ENCODE assay signal across 22 mouse cellular contexts in the genomic region with DNA sequence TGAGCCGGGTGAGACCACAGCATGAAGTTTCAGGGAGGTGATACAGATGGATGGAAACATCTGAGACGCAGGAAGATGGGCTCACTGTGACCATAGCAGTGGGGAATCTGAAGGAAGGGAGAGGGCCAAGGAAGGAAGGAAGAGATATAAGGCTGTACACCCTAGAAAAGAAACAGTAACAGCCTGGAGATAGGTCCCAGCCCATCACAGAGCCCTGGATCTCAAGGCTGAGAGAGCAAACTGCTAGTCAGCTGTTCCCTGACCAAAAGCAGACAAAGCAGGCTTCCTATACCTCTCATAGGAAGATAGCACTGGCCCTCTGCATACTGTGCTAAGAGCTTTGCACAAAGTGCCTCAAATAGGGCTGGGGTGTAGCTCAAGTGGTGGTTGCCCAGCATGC. TPM values are rescaled to one million over a fixed set of nuclear protein-coding genes. Genes with fewer than 3 reads are reported as not detected.
DNase-seq lines count a peak whose midpoint lies in the region; ATAC-seq and TF ChIP-seq lines count a peak whose summit lies in the region.
"Had no signal": no experiment of that assay in that cellular context is flagged by ENCODE, and none has a peak within 500 bp of the region (broad histone marks: within the 10 kb centered on the region; RNA-seq: fewer than 3 reads in every experiment).

No protein-coding gene starts in this region.

- H3K4me1 ChIP-seq in forebrain, postnatal 0 days (ENCODE audit: insufficient read depth), result peaks cover 9% of the 10 kb centered on the region
- peaks cover 17% of the 10 kb centered on the region for H3K4me1 ChIP-seq in forebrain, embryonic 13.5 days
- peaks cover 20 to 31% of the 10 kb centered on the region in 2 experiments for H3K4me1 ChIP-seq in heart, embryonic 14.5 days (ENCODE audit: control insufficient read depth in 2 of 2, insufficient read depth in 2 of 2, low read length in 2 of 2)
- peaks cover 38% of the 10 kb centered on the region for H3K4me1 ChIP-seq in midbrain, embryonic 10.5 days
- peaks cover 5% of the 10 kb centered on the region; the same call in 1 of the 2 replicates for H3K4me1 ChIP-seq in midbrain, postnatal 0 days (ENCODE audit: insufficient read depth, low read length)
- H3K4me1 ChIP-seq in MEL (ENCODE audit: control insufficient read depth in 1 of 2, insufficient read depth in 2 of 2, low read length in 2 of 2), result peaks cover 24 to 63% of the 10 kb centered on the region in 2 experiments

- TF ChIP-seq CTCF in forebrain, postnatal 0 days (IDR thresholded peaks at IDR 0.05; ENCODE audit: low read depth), result no peak
- TF ChIP-seq CTCF in midbrain, postnatal 0 days (IDR thresholded peaks at IDR 0.05), result no peak
- TF ChIP-seq CTCF in MEL (IDR thresholded peaks at IDR 0.05 in 2 of 3, conservative IDR thresholded peaks at IDR 0.05 in 1 of 3; ENCODE audit: control insufficient read depth in 1 of 3, insufficient read depth in 1 of 3, low read depth in 2 of 3, low read length in 3 of 3, poor library complexity in 1 of 3, severe bottlenecking in 1 of 3), result no peak

- ATAC-seq in forebrain, postnatal 0 days, result no peak
- no peak for ATAC-seq in forebrain, embryonic 13.5 days
- no peak for ATAC-seq in heart, embryonic 14.5 days (ENCODE audit: insufficient number of reproducible peaks, insufficient read depth, low FRiP score, low read depth)
- ATAC-seq in midbrain, postnatal 0 days (ENCODE audit: low FRiP score), result no peak
- ATAC-seq: activated CD4-positive, CD25-positive, alpha-beta regulatory T cell, adult 4 months; CD4-positive, CD25-positive, alpha-beta regulatory T cell, adult 4 months; Patski had no signal

- no peaks in the 10 kb centered on the region; the same call in 1 of the 2 replicates for H3K79me2 ChIP-seq in MEL (ENCODE audit: control insufficient read depth, insufficient read depth, low read length, poor library complexity)

- no peak for TF ChIP-seq RAD21 in MEL (IDR thresholded peaks at IDR 0.05; ENCODE audit: low read depth, low read length)

- no peak overlapping the region for H3K4me2 ChIP-seq in forebrain, postnatal 0 days (ENCODE audit: low read depth)
- H3K4me2 ChIP-seq in forebrain, embryonic 13.5 days, result no peak overlapping the region
- H3K4me2 ChIP-seq in heart, embryonic 14.5 days (ENCODE audit: low read length), result no peak overlapping the region
- H3K4me2 ChIP-seq in midbrain, postnatal 0 days (ENCODE audit: low read depth, low read length, poor library complexity, severe bottlenecking), result no peak overlapping the region

- H3K27ac ChIP-seq in forebrain, postnatal 0 days (ENCODE audit: low read depth, low read length), result no peak overlapping the region
- H3K27ac ChIP-seq in forebrain, embryonic 13.5 days, result no peak overlapping the region
- no peak overlapping the region for H3K27ac ChIP-seq in heart, embryonic 14.5 days (replicated peaks in 1 of 2; ENCODE audit: control insufficient read depth in 1 of 2, insufficient read depth in 1 of 2, low read depth in 2 of 2, low read length in 2 of 2)
- H3K27ac ChIP-seq in midbrain, embryonic 10.5 days (replicated peaks), result 0 out of 2 replicates have a peak overlapping the region, but pooled peaks have one; percentile 14
- H3K27ac ChIP-seq in midbrain, postnatal 0 days (ENCODE audit: low read depth, low read length), result no peak overlapping the region
- peak overlapping the region; percentile 77 for H3K27ac ChIP-seq in MEL (ENCODE audit: control insufficient read depth, low read depth, low read length)

- peak; percentile 78 to 82; a peak in 3 of 4 replicates for TF ChIP-seq EP300 in MEL (IDR thresholded peaks at IDR 0.05; ENCODE audit: low read depth in 1 of 2, low read length in 2 of 2)

- H3K27me3 ChIP-seq in forebrain, postnatal 0 days (ENCODE audit: insufficient read depth, low read length), result no peaks in the 10 kb centered on the region
- H3K27me3 ChIP-seq in forebrain, embryonic 13.5 days, result 0 out of 2 replicates have a peak, but pooled peaks cover 8% of the 10 kb centered on the region
- no peaks in the 10 kb centered on the region for H3K27me3 ChIP-seq in heart, embryonic 14.5 days (ENCODE audit: control insufficient read depth, insufficient read depth, low read length)
- no peaks in the 10 kb centered on the region for H3K27me3 ChIP-seq in midbrain, embryonic 10.5 days (ENCODE audit: low read depth, poor library complexity, severe bottlenecking)
- no peaks in the 10 kb centered on the region for H3K27me3 ChIP-seq in midbrain, postnatal 0 days (ENCODE audit: insufficient read depth, low read length)
- H3K27me3 ChIP-seq in MEL (ENCODE audit: control insufficient read depth in 1 of 2, insufficient read depth in 2 of 2, low read length in 2 of 2), result no peaks in the 10 kb centered on the region
- H3K27me3 ChIP-seq: Patski had no signal

- no peak overlapping the region for H3K4me3 ChIP-seq in forebrain, postnatal 0 days (ENCODE audit: low read depth, low read length)
- H3K4me3 ChIP-seq in forebrain, embryonic 13.5 days, result no peak overlapping the region
- H3K4me3 ChIP-seq in heart, embryonic 14.5 days (ENCODE audit: control insufficient read depth in 1 of 2, insufficient read depth in 1 of 2, low read depth in 1 of 2, low read length in 2 of 2), result no peak overlapping the region
- no peak overlapping the region for H3K4me3 ChIP-seq in midbrain, embryonic 10.5 days
- no peak overlapping the region for H3K4me3 ChIP-seq in midbrain, postnatal 0 days (ENCODE audit: low read depth, low read length)
- H3K4me3 ChIP-seq in MEL (ENCODE audit: control insufficient read depth in 1 of 2, insufficient read depth in 1 of 2, low read depth in 2 of 2, low read length in 2 of 2), result no peak overlapping the region

- WGBS in forebrain, postnatal 0 days, result 74% methylated on average over 2 of the region's 2 CpGs
- 69% methylated on average over 2 of the region's 2 CpGs for WGBS in forebrain, embryonic 13.5 days
- 78% methylated on average over 2 of the region's 2 CpGs for WGBS in heart, embryonic 14.5 days
- WGBS in midbrain, embryonic 10.5 days, result 80% methylated on average over 2 of the region's 2 CpGs
- 78% methylated on average over 2 of the region's 2 CpGs for WGBS in midbrain, postnatal 0 days

- H3K9me3 ChIP-seq in forebrain, postnatal 0 days (ENCODE audit: low read length), result no peaks in the 10 kb centered on the region
- no peaks in the 10 kb centered on the region for H3K9me3 ChIP-seq in forebrain, embryonic 13.5 days (replicated peaks)
- H3K9me3 ChIP-seq in heart, embryonic 14.5 days (ENCODE audit: control insufficient read depth, low read length), result no peaks in the 10 kb centered on the region
- H3K9me3 ChIP-seq in midbrain, embryonic 10.5 days (replicated peaks), result no peaks in the 10 kb centered on the region
- no peaks in the 10 kb centered on the region for H3K9me3 ChIP-seq in midbrain, postnatal 0 days (ENCODE audit: low read length)
- H3K9me3 ChIP-seq in MEL (replicated peaks; ENCODE audit: insufficient read depth, low read length), result no peaks in the 10 kb centered on the region
- H3K9me3 ChIP-seq: G1E had no signal

- TF ChIP-seq POLR2A in MEL (IDR thresholded peaks at IDR 0.05; ENCODE audit: control insufficient read depth in 1 of 2, insufficient read depth in 1 of 2, low read depth in 1 of 2, low read length in 2 of 2, poor library complexity in 1 of 2), result peak in 1 of 2 experiments; percentile 50; a peak in 2 of 4 replicates

- H3K36me3 ChIP-seq in forebrain, postnatal 0 days (ENCODE audit: insufficient read depth), result no peaks in the 10 kb centered on the region
- no peaks in the 10 kb centered on the region for H3K36me3 ChIP-seq in forebrain, embryonic 13.5 days (ENCODE audit: poor library complexity, severe bottlenecking)
- H3K36me3 ChIP-seq in heart, embryonic 14.5 days (ENCODE audit: control insufficient read depth, insufficient read depth, low read length), result peaks cover 7% of the 10 kb centered on the region; the same call in 1 of the 2 replicates
- no peaks in the 10 kb centered on the region for H3K36me3 ChIP-seq in midbrain, embryonic 10.5 days
- H3K36me3 ChIP-seq in midbrain, postnatal 0 days (ENCODE audit: insufficient read depth, low read length), result 0 out of 2 replicates have a peak, but pooled peaks cover 2% of the 10 kb centered on the region
- peaks cover 0 to 43% of the 10 kb centered on the region in 2 experiments; a peak in 2 of 4 replicates for H3K36me3 ChIP-seq in MEL (ENCODE audit: control insufficient read depth in 1 of 2, insufficient read depth in 2 of 2, low read length in 2 of 2)
- H3K36me3 ChIP-seq: G1E had no signal

- 0 out of 2 replicates have a peak overlapping the region, but pooled peaks have one; percentile 1 for H3K9ac ChIP-seq in forebrain, postnatal 0 days
- H3K9ac ChIP-seq in forebrain, embryonic 13.5 days, result no peak overlapping the region
- H3K9ac ChIP-seq in heart, embryonic 14.5 days (ENCODE audit: low read length), result peak overlapping the region; percentile 8; the same call in 1 of the 2 replicates
- H3K9ac ChIP-seq in midbrain, postnatal 0 days (replicated peaks; ENCODE audit: low read length, poor library complexity, severe bottlenecking), result no peak overlapping the region
- H3K9ac ChIP-seq in MEL (ENCODE audit: control insufficient read depth, low read depth, low read length, poor library complexity, severe bottlenecking), result peak overlapping the region; percentile 34

- no peak for DNase-seq in forebrain, postnatal 0 days
- no peak for DNase-seq in heart, adult 8-10 months (ENCODE audit: low spot score)
- DNase-seq in midbrain, embryonic 10.5 days (ENCODE audit: low spot score), result no peak
- no peak for DNase-seq in midbrain, postnatal 0 days (ENCODE audit: low spot score)
- DNase-seq in MEL (ENCODE audit: low read depth, low spot score), result peak; percentile 76
- no peak for DNase-seq in kidney, adult 9 months
- DNase-seq: adrenal gland, adult 2 months; adrenal gland, adult 8-10 months; adrenal gland, postnatal 10 days; adrenal gland, postnatal 14 days; adrenal gland, postnatal 25 days; adrenal gland, postnatal 36 days; B cell, adult 2 months; cerebellum, adult 11 months; cerebellum, adult 11-12 months; cerebellum, adult 18-20 months had no signal

RNA-seq across cellular contexts. Expression of a gene that starts 13.2 kb away (rescaled TPM):
- total RNA-seq in forebrain, postnatal 0 days (2014; rRNA removed), result 8.0 and 9.5 TPM in 2 replicates
- polyA plus RNA-seq in forebrain, postnatal 0 days (2015; fragmentation: Nextera tagmentation; extraction: Ambion mirVana), result 3.4 and 5.1 TPM in 2 replicates
- polyA plus RNA-seq in forebrain, embryonic 13.5 days (2015; fragmentation: Nextera tagmentation; extraction: Ambion mirVana), result 0.52 and 0.57 TPM in 2 replicates
- polyA plus RNA-seq in heart, embryonic 14.5 days (2014; fragmentation: Nextera tagmentation; extraction: Ambion mirVana), result 1.0 and 1.5 TPM in 2 replicates
- total RNA-seq in heart, adult 8-10 months (2022), result 1 to 10 TPM in 2 of 4 experiments, under 1 TPM in 2; 0.73 to 1.7 (median 1.1) TPM
- 0.31 and 0.72 TPM in 2 replicates for polyA plus RNA-seq in midbrain, embryonic 10.5 days (2016; fragmentation: Nextera tagmentation; extraction: Ambion mirVana)
- 6.7 and 7.4 TPM in 2 replicates for total RNA-seq in midbrain, postnatal 0 days (2014; rRNA removed)
- polyA plus RNA-seq in midbrain, postnatal 0 days (2015; fragmentation: Nextera tagmentation; extraction: Ambion mirVana), result 5.3 and 7.2 TPM in 2 replicates
- total RNA-seq in MEL (2012; rRNA removed), result 30.2 and 41.2 TPM in 2 replicates
- 10 to 100 TPM in 1 of 2 experiments, not detected in 1; 41.5 TPM for polyA plus RNA-seq in MEL (2012; ENCODE audit: insufficient read depth in 1 of 2, insufficient read length in 2 of 2, low read depth in 1 of 2, low replicate concordance in 2 of 2, missing spikeins in 1 of 2)

RNA-seq across cellular contexts. Expression of a gene that starts 14.1 kb away (rescaled TPM):
- 6.1 and 8.3 TPM in 2 replicates for total RNA-seq in forebrain, postnatal 0 days (2014; rRNA removed)
- 6.3 and 6.8 TPM in 2 replicates for polyA plus RNA-seq in forebrain, postnatal 0 days (2015; fragmentation: Nextera tagmentation; extraction: Ambion mirVana)
- polyA plus RNA-seq in forebrain, embryonic 13.5 days (2015; fragmentation: Nextera tagmentation; extraction: Ambion mirVana), result 5.6 and 5.9 TPM in 2 replicates
- polyA plus RNA-seq in heart, embryonic 14.5 days (2014; fragmentation: Nextera tagmentation; extraction: Ambion mirVana), result 27.7 and 28.2 TPM in 2 replicates
- total RNA-seq in heart, adult 8-10 months (2022), result 10 to 100 TPM; 21.4 to 26.9 (median 23.8) TPM
- polyA plus RNA-seq in midbrain, embryonic 10.5 days (2016; fragmentation: Nextera tagmentation; extraction: Ambion mirVana), result 7.9 and 9.3 TPM in 2 replicates
- total RNA-seq in midbrain, postnatal 0 days (2014; rRNA removed), result 11.0 and 14.2 TPM in 2 replicates
- 7.0 and 7.5 TPM in 2 replicates for polyA plus RNA-seq in midbrain, postnatal 0 days (2015; fragmentation: Nextera tagmentation; extraction: Ambion mirVana)
- 2.0 and 3.9 TPM in 2 replicates for total RNA-seq in MEL (2012; rRNA removed)
- polyA plus RNA-seq in MEL (2012; ENCODE audit: insufficient read depth in 1 of 2, insufficient read length in 2 of 2, low read depth in 1 of 2, low replicate concordance in 2 of 2, missing spikeins in 1 of 2), result 1 to 10 TPM in 1 of 2 experiments, not detected in 1; 6.2 TPM

RNA-seq across cellular contexts. Expression of a gene that starts 14.8 kb away (rescaled TPM):
- total RNA-seq in forebrain, postnatal 0 days (2014; rRNA removed), result 58.2 and 64.1 TPM in 2 replicates
- 38.7 and 44.6 TPM in 2 replicates for polyA plus RNA-seq in forebrain, postnatal 0 days (2015; fragmentation: Nextera tagmentation; extraction: Ambion mirVana)
- polyA plus RNA-seq in forebrain, embryonic 13.5 days (2015; fragmentation: Nextera tagmentation; extraction: Ambion mirVana), result 39.0 and 48.1 TPM in 2 replicates
- 52.7 and 56.1 TPM in 2 replicates for polyA plus RNA-seq in heart, embryonic 14.5 days (2014; fragmentation: Nextera tagmentation; extraction: Ambion mirVana)
- 100 to 1,000 TPM in 2 of 4 experiments, 10 to 100 TPM in 2; 96.5 to 106 (median 101) TPM for total RNA-seq in heart, adult 8-10 months (2022)
- polyA plus RNA-seq in midbrain, embryonic 10.5 days (2016; fragmentation: Nextera tagmentation; extraction: Ambion mirVana), result 62.9 and 64.6 TPM in 2 replicates
- 65.8 and 71.7 TPM in 2 replicates for total RNA-seq in midbrain, postnatal 0 days (2014; rRNA removed)
- polyA plus RNA-seq in midbrain, postnatal 0 days (2015; fragmentation: Nextera tagmentation; extraction: Ambion mirVana), result 42.4 and 51.6 TPM in 2 replicates
- total RNA-seq in MEL (2012; rRNA removed), result 72.4 and 76.9 TPM in 2 replicates
- 100 to 1,000 TPM in 1 of 2 experiments, not detected in 1; 124 TPM for polyA plus RNA-seq in MEL (2012; ENCODE audit: insufficient read depth in 1 of 2, insufficient read length in 2 of 2, low read depth in 1 of 2, low replicate concordance in 2 of 2, missing spikeins in 1 of 2)

RNA-seq across cellular contexts. Expression of a gene that starts 27.3 kb away (rescaled TPM):
- total RNA-seq in forebrain, postnatal 0 days (2014; rRNA removed), result 13.5 and 21.2 TPM in 2 replicates
- polyA plus RNA-seq in forebrain, postnatal 0 days (2015; fragmentation: Nextera tagmentation; extraction: Ambion mirVana), result 4.7 and 6.8 TPM in 2 replicates
- 4.3 and 6.9 TPM in 2 replicates for polyA plus RNA-seq in forebrain, embryonic 13.5 days (2015; fragmentation: Nextera tagmentation; extraction: Ambion mirVana)
- 23.5 and 32.9 TPM in 2 replicates for polyA plus RNA-seq in heart, embryonic 14.5 days (2014; fragmentation: Nextera tagmentation; extraction: Ambion mirVana)
- 10 to 100 TPM; 48.8 to 95.2 (median 71.0) TPM for total RNA-seq in heart, adult 8-10 months (2022)
- polyA plus RNA-seq in midbrain, embryonic 10.5 days (2016; fragmentation: Nextera tagmentation; extraction: Ambion mirVana), result 27.1 and 35.3 TPM in 2 replicates
- total RNA-seq in midbrain, postnatal 0 days (2014; rRNA removed), result 46.9 and 60.2 TPM in 2 replicates
- 10.1 and 11.1 TPM in 2 replicates for polyA plus RNA-seq in midbrain, postnatal 0 days (2015; fragmentation: Nextera tagmentation; extraction: Ambion mirVana)
- total RNA-seq in MEL (2012; rRNA removed), result 1.8 and 2.0 TPM in 2 replicates
- polyA plus RNA-seq in MEL (2012; ENCODE audit: insufficient read depth in 1 of 2, insufficient read length in 2 of 2, low read depth in 1 of 2, low replicate concordance in 2 of 2, missing spikeins in 1 of 2), result 1 to 10 TPM in 1 of 2 experiments, not detected in 1; 6.8 TPM

RNA-seq across cellular contexts. Expression of a gene that starts 34.5 kb away (rescaled TPM):
- total RNA-seq in forebrain, postnatal 0 days (2014; rRNA removed), result 0.15 TPM in 1 of 2 replicates, not detected in the other
- polyA plus RNA-seq in forebrain, postnatal 0 days (2015; fragmentation: Nextera tagmentation; extraction: Ambion mirVana), result 0.08 and 0.52 TPM in 2 replicates
- polyA plus RNA-seq in forebrain, embryonic 13.5 days (2015; fragmentation: Nextera tagmentation; extraction: Ambion mirVana), result 0.24 TPM in 1 of 2 replicates, not detected in the other
- 0.12 TPM in 1 of 2 replicates, not detected in the other for polyA plus RNA-seq in heart, embryonic 14.5 days (2014; fragmentation: Nextera tagmentation; extraction: Ambion mirVana)
- total RNA-seq in heart, adult 8-10 months (2022), result under 1 TPM in 1 of 4 experiments, not detected in 3; 0.16 TPM
- polyA plus RNA-seq in midbrain, embryonic 10.5 days (2016; fragmentation: Nextera tagmentation; extraction: Ambion mirVana), result 0.19 and 0.31 TPM in 2 replicates
- total RNA-seq in midbrain, postnatal 0 days (2014; rRNA removed), result 0.05 TPM in 1 of 2 replicates, not detected in the other
- 0.29 and 0.59 TPM in 2 replicates for polyA plus RNA-seq in midbrain, postnatal 0 days (2015; fragmentation: Nextera tagmentation; extraction: Ambion mirVana)
- total RNA-seq in MEL (2012; rRNA removed), result 0.04 TPM in 1 of 2 replicates, not detected in the other
- polyA plus RNA-seq in MEL (2012; ENCODE audit: insufficient read depth in 1 of 2, insufficient read length in 2 of 2, low read depth in 1 of 2, low replicate concordance in 2 of 2, missing spikeins in 1 of 2), result under 1 TPM in 1 of 2 experiments, not detected in 1; 0.35 TPM
- total RNA-seq: adrenal gland, postnatal 14 days had no signal
- polyA plus RNA-seq: CD4-positive, CD25-positive, alpha-beta regulatory T cell, adult 4 months; G1E had no signal

Comparison
In these comparisons a context has a peak if more than half of its experiments do, and no peak if none do; other contexts are left out.
1. H3K27ac ChIP-seq: peak in midbrain, embryonic 10.5 days (single experiment) and MEL (single experiment); none in forebrain, postnatal 0 days (single experiment), forebrain, embryonic 13.5 days (single experiment), heart, embryonic 14.5 days (0 of 2) and midbrain, postnatal 0 days (single experiment).
2. H3K9ac ChIP-seq: peak in forebrain, postnatal 0 days (single experiment), heart, embryonic 14.5 days (single experiment) and MEL (single experiment); none in forebrain, embryonic 13.5 days (single experiment) and midbrain, postnatal 0 days (single experiment).